Mouse (Mus musculus): ENCODE data around the gene Gm20388. TPM values are rescaled to one million over a fixed set of nuclear protein-coding genes. Genes with fewer than 3 reads are reported as not detected.

Gene Gm20388
- polyA plus RNA-seq, 1 experiment: 49.7 TPM

GRCm38 (mm10) chr8:123017143-123017542, 3106.5 kb downstream of the Gm20388 start:
- H3K4me1 ChIP-seq (ENCODE audit: control insufficient read depth, insufficient read depth, low read length): peaks cover 29% of the 10 kb centered on the region
- no peak overlapping the region for H3K27ac ChIP-seq (ENCODE audit: insufficient read depth, low read depth, low read length)
- no peaks in the 10 kb centered on the region for H3K36me3 ChIP-seq (ENCODE audit: control insufficient read depth, insufficient read depth, low read length)
- H3K4me3 ChIP-seq (ENCODE audit: insufficient read depth, low read depth, low read length): no peak overlapping the region
- 97% methylated on average over 4 of the region's 4 CpGs for WGBS
- no peaks in the 10 kb centered on the region for H3K27me3 ChIP-seq (replicated peaks; ENCODE audit: control insufficient read depth, insufficient read depth, low read length)
- TF ChIP-seq CTCF (conservative IDR thresholded peaks at IDR 0.05; ENCODE audit: insufficient read depth, insufficient read length, low read depth, low read length) (no peak), POLR2A (IDR thresholded peaks at IDR 0.05; ENCODE audit: low read depth, low read length) (no peak)
- no peak for DNase-seq

- no peak overlapping the region for H3K27ac ChIP-seq (ENCODE audit: insufficient read depth, low read depth, low read length)
- TF ChIP-seq CTCF (conservative IDR thresholded peaks at IDR 0.05; ENCODE audit: insufficient read depth, insufficient read length, low read depth, low read length): no peak
- no peak for TF ChIP-seq POLR2A (IDR thresholded peaks at IDR 0.05; ENCODE audit: low read depth, low read length)
- peaks cover 34% of the 10 kb centered on the region for H3K4me1 ChIP-seq (ENCODE audit: control insufficient read depth, insufficient read depth, low read length)
- DNase-seq: peak; percentile 30
- no peaks in the 10 kb centered on the region for H3K27me3 ChIP-seq (replicated peaks; ENCODE audit: control insufficient read depth, insufficient read depth, low read length)
- H3K4me3 ChIP-seq (ENCODE audit: insufficient read depth, low read depth, low read length): no peak overlapping the region
- 42% methylated on average over 4 of the region's 4 CpGs for WGBS
- no peaks in the 10 kb centered on the region for H3K36me3 ChIP-seq (ENCODE audit: control insufficient read depth, insufficient read depth, low read length)
These were observed 3108.0 kb downstream of the Gm20388 start for GRCm38 (mm10) chr8:123018484-123019164.

GRCm38 (mm10) chr8:123020084-123020483, 3109.4 kb downstream of the Gm20388 start:
- no peak for DNase-seq
- peaks cover 27% of the 10 kb centered on the region for H3K4me1 ChIP-seq (ENCODE audit: control insufficient read depth, insufficient read depth, low read length)
- no peaks in the 10 kb centered on the region for H3K27me3 ChIP-seq (replicated peaks; ENCODE audit: control insufficient read depth, insufficient read depth, low read length)
- H3K36me3 ChIP-seq (ENCODE audit: control insufficient read depth, insufficient read depth, low read length): no peaks in the 10 kb centered on the region
- TF ChIP-seq POLR2A (IDR thresholded peaks at IDR 0.05; ENCODE audit: low read depth, low read length): no peak
- TF ChIP-seq CTCF (conservative IDR thresholded peaks at IDR 0.05; ENCODE audit: insufficient read depth, insufficient read length, low read depth, low read length): no peak
- WGBS: 46% methylated on average over 2 of the region's 2 CpGs
- no peak overlapping the region for H3K27ac ChIP-seq (ENCODE audit: insufficient read depth, low read depth, low read length)
- no peak overlapping the region for H3K4me3 ChIP-seq (ENCODE audit: insufficient read depth, low read depth, low read length)

DNA sequence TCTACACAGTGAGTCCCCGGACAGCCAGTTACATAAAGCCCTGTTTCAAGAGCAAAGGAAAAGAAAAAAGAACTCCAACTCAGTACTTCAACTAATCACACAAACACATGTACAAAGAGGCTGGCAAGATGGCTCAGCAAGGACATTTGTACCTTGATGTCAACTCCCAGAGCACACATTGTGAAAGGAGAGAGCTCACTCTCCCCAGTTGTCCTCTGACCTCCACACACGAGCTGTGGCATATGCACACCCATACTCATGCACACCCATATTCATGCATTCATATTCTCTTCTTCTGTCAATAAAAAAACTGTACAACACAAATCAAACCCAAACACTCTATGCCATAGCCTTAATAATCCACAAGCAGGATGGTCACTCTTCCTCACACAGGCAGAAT, 3110.2 kb downstream of the Gm20388 start:
- no peak for DNase-seq
- no peak overlapping the region for H3K27ac ChIP-seq (ENCODE audit: insufficient read depth, low read depth, low read length)

GRCm38 (mm10) chr8:123021259-123021658, 3110.6 kb downstream of the Gm20388 start:
- Histone ChIP-seq H3K36me3 (ENCODE audit: control insufficient read depth, insufficient read depth, low read length) (no peaks in the 10 kb centered on the region), H3K4me1 (ENCODE audit: control insufficient read depth, insufficient read depth, low read length) (peaks cover 32% of the 10 kb centered on the region), H3K27me3 (replicated peaks; ENCODE audit: control insufficient read depth, insufficient read depth, low read length) (no peaks in the 10 kb centered on the region), H3K27ac (ENCODE audit: insufficient read depth, low read depth, low read length) (peak overlapping the region; percentile 66), H3K4me3 (ENCODE audit: insufficient read depth, low read depth, low read length) (no peak overlapping the region)
- TF ChIP-seq CTCF (conservative IDR thresholded peaks at IDR 0.05; ENCODE audit: insufficient read depth, insufficient read length, low read depth, low read length): no peak
- peak; percentile 45 for DNase-seq
- 47% methylated on average over 1 of the region's 1 CpGs for WGBS

More for the DNA sequence above, 3110.2 kb downstream of the Gm20388 start:
- H3K27me3 ChIP-seq (replicated peaks; ENCODE audit: control insufficient read depth, insufficient read depth, low read length): no peaks in the 10 kb centered on the region
- H3K4me3 ChIP-seq (ENCODE audit: insufficient read depth, low read depth, low read length): no peak overlapping the region
- H3K36me3 ChIP-seq (ENCODE audit: control insufficient read depth, insufficient read depth, low read length): no peaks in the 10 kb centered on the region
- no peak for TF ChIP-seq POLR2A (IDR thresholded peaks at IDR 0.05; ENCODE audit: low read depth, low read length)
- no peak for TF ChIP-seq CTCF (conservative IDR thresholded peaks at IDR 0.05; ENCODE audit: insufficient read depth, insufficient read length, low read depth, low read length)
- 60% methylated on average over 2 of the region's 2 CpGs for WGBS
- H3K4me1 ChIP-seq (ENCODE audit: control insufficient read depth, insufficient read depth, low read length): peaks cover 30% of the 10 kb centered on the region

GRCm38 (mm10) chr8:123022727-123023126, 3112.1 kb downstream of the Gm20388 start:
- Histone ChIP-seq H3K27me3 (replicated peaks; ENCODE audit: control insufficient read depth, insufficient read depth, low read length) (no peaks in the 10 kb centered on the region), H3K4me3 (ENCODE audit: insufficient read depth, low read depth, low read length) (no peak overlapping the region), H3K4me1 (ENCODE audit: control insufficient read depth, insufficient read depth, low read length) (peaks cover 31% of the 10 kb centered on the region), H3K36me3 (ENCODE audit: control insufficient read depth, insufficient read depth, low read length) (no peaks in the 10 kb centered on the region), H3K27ac (ENCODE audit: insufficient read depth, low read depth, low read length) (no peak overlapping the region)
- WGBS: 56% methylated on average over 3 of the region's 3 CpGs
- DNase-seq: no peak
- TF ChIP-seq POLR2A (IDR thresholded peaks at IDR 0.05; ENCODE audit: low read depth, low read length): no peak
- no peak for TF ChIP-seq CTCF (conservative IDR thresholded peaks at IDR 0.05; ENCODE audit: insufficient read depth, insufficient read length, low read depth, low read length)

DNA sequence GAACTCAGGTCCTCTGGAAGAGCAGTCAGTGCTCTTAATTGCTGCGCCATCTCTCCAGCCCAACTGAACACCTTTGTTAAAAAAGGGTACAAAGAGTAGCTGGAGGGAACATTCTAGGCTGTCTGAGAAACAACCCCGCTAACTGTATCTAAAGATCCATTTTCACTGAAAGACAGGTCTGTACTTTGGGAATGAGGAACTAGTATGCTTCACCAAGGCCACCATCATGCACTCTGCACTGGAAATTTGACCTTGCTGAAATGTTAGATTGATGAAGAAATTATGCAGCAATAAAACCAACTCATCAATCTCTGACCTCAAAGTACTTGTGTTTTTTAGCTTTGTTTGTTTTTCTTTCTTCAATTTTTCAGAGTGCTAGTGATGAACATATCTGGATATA, 3113.6 kb downstream of the Gm20388 start:
- Histone ChIP-seq H3K27ac (ENCODE audit: insufficient read depth, low read depth, low read length) (no peak overlapping the region), H3K4me3 (ENCODE audit: insufficient read depth, low read depth, low read length) (no peak overlapping the region), H3K4me1 (ENCODE audit: control insufficient read depth, insufficient read depth, low read length) (peaks cover 20% of the 10 kb centered on the region; the same call in 1 of the 2 replicates), H3K36me3 (ENCODE audit: control insufficient read depth, insufficient read depth, low read length) (no peaks in the 10 kb centered on the region), H3K27me3 (replicated peaks; ENCODE audit: control insufficient read depth, insufficient read depth, low read length) (no peaks in the 10 kb centered on the region)
- TF ChIP-seq POLR2A (IDR thresholded peaks at IDR 0.05; ENCODE audit: low read depth, low read length): no peak
- TF ChIP-seq CTCF (conservative IDR thresholded peaks at IDR 0.05; ENCODE audit: insufficient read depth, insufficient read length, low read depth, low read length): no peak
- WGBS: 97% methylated on average over 2 of the region's 2 CpGs
- DNase-seq: no peak

All from kidney, adult 2 months (tissue).